Mouse (Mus musculus) lung, embryonic 14.5 days (tissue): ENCODE measurements around the gene Rcbtb2. TPM values are rescaled to one million over a fixed set of nuclear protein-coding genes. Genes with fewer than 3 reads are reported as not detected.
A peak's percentile ranks its signal among the peaks of the same experiment; 100 is the strongest.
"Not testable (repeated sequence)": the region's sequence is repeated elsewhere in the genome, so short reads cannot be mapped to it uniquely, and the experiment has no call there.

Experiments used
- ATAC-seq: fragments of 200-750 bp; cut with Nextera tagmentation; 2 replicates; pipeline ENCODE4 v1.8.0; 2017; ENCODE audit warnings: mild to moderate bottlenecking, moderate TSS enrichment, moderate library complexity; ENCODE audit not compliant: insufficient read depth
- DNase-seq: peaks from one replicate; pipeline ENCODE4 v3.0.0-alpha.2; 2015
- H3K27ac ChIP-seq: fragments of 300-500 bp; sonication (generic); 2 replicates; pipeline ENCODE4 v1.5.1; 2014; ENCODE audit warnings: low read depth, mild to moderate bottlenecking, moderate library complexity
- H3K27me3 ChIP-seq: fragments of 300-500 bp; sonication (generic); 2 replicates; pipeline ENCODE4 v1.6.1; 2014; ENCODE audit warnings: low read length, control low read depth; ENCODE audit not compliant: insufficient read depth
- H3K36me3 ChIP-seq: fragments of 300-500 bp; sonication (generic); 2 replicates; pipeline ENCODE4 v1.6.1; 2014; ENCODE audit warnings: control low read depth; ENCODE audit not compliant: insufficient read depth
- H3K4me1 ChIP-seq: fragments of 300-500 bp; sonication (generic); 2 replicates; pipeline ENCODE4 v1.6.1; 2014; ENCODE audit warnings: antibody characterized with exemption, control low read depth; ENCODE audit not compliant: insufficient read depth
- H3K4me2 ChIP-seq: fragments of 300-500 bp; sonication (generic); 2 replicates; pipeline ENCODE4 v1.6.1; 2014; ENCODE audit warnings: mild to moderate bottlenecking
- H3K4me3 ChIP-seq: fragments of 300-500 bp; sonication (generic); 2 replicates; pipeline ENCODE4 v1.5.1; 2014; ENCODE audit warnings: low read depth, low read length
- H3K9ac ChIP-seq: fragments of 300-500 bp; sonication (generic); 2 replicates; pipeline ENCODE4 v1.6.1; 2014
- H3K9me3 ChIP-seq: fragments of 300-500 bp; sonication (generic); 2 replicates; pipeline ENCODE4 v1.6.1; 2016; ENCODE audit warnings: low read depth, low read length, control low read depth
- CTCF ChIP-seq: IDR thresholded peaks from 2 replicates; pipeline ENCODE4 v1.5.1; 2016; ENCODE audit warnings: antibody characterized with exemption, low read depth
- WGBS: fragments of 180-500 bp; shearing (Covaris S2); extraction: QIAGEN DNeasy Blood & Tissue Kit; methylation state at CpG from one replicate; pipeline ENCODE4 v1.1.7; 2014; 5-methylcytosine and 5-hydroxymethylcytosine counted together
- polyA plus RNA-seq: library from polyadenylated mRNA; unstranded; fragments of >200 nt; fragmentation: Nextera tagmentation; extraction: Ambion mirVana; gene quantifications from 2 replicates; pipeline ENCODE4 v1.2.1, GENCODE M21; 2014

Rcbtb2 gene
- polyA plus RNA-seq, 1 experiment from 2014 or later, result 124 TPM

DNA sequence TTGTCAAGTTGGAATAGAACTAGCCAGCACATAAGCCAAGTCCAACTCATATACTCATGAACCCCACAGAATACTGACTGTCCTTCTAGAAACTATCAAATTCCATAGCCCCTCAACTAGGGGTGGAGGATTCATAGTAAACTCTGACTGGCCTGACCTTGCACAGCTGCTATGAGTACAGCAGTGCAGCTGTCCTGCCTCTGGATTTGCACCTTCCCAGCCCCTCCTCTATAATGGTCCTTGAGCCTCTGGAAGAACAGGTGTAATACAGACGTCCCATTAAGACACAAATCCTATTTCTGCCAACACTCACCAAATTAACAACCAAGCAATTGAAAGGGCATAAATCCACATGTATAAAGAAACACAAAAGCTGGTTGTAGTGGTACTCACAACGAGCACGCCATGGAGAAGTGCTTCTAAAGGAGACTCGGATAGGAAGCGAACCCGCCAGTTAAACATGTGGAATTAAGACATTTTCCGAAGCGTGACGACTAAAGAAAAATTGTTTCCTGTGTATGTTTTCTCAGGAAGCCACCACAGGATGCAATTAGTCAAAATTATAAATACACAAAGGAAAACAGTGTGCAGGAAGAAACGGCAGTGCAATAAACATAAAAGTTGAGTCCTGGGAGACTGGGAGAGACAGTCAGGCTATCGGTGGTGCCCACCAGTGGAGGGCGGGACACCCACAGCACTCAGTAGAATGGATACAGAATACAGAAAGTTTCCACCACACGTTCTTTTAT lies 27.9 kb upstream of the Rcbtb2 start:
- H3K27ac ChIP-seq, result peak overlapping the region; percentile 50; the same call in 1 of the 2 replicates

DNA sequence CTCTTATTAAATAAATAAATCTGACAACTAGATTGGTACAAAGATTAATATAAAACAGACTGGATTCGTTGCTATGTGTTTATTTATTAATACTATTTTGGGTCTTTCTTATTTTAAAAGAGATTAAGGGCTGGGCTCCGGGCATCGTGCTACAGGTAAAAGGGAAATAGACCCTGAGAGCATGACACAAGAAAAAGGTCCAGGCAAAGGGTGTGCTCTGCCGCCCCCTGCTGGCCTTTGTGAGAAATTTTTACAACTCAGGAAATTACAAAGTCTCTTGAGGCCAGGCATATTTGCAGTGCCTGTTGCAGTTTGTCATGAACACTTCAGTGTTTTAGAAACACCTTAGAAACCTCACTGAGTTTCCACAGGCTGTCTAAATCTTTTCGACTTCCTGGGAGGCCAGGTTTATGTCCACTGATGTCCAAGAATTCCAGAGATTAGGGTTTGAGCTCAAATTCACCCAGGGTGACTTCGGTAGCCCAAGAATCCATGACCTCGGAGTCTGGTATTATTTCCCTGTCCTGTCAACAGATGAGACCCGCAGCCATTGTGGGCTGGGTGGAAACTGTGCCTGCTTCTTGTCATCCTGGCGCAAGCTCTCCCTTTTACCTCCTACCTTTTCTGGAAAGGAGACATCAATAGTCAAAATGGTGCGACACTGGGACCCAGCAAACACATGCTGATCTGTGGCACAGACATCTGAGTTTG lies 24.0 kb upstream of the Rcbtb2 start:
- Histone ChIP-seq H3K27ac (no peak overlapping the region), H3K4me3 (no peak overlapping the region), H3K9me3 (no peaks in the 10 kb centered on the region), H3K4me1 (no peaks in the 10 kb centered on the region), H3K9ac (no peak overlapping the region), H3K36me3 (no peaks in the 10 kb centered on the region), H3K27me3 (no peaks in the 10 kb centered on the region), H3K4me2 (no peak overlapping the region)
- peak; percentile 86 for TF ChIP-seq CTCF
- WGBS, result 32% methylated on average over 10 of the region's 10 CpGs
- ATAC-seq (peak; percentile 44; the same call in 1 of the 2 replicates), DNase-seq (peak; percentile 87)

More for the DNA sequence above, 27.9 kb upstream of the Rcbtb2 start:
- no peak for TF ChIP-seq CTCF
- no peak overlapping the region for H3K4me2 ChIP-seq
- H3K4me3 ChIP-seq, result no peak overlapping the region
- 53% methylated on average over 13 of the region's 13 CpGs for WGBS
- no peak overlapping the region for H3K9ac ChIP-seq
- no peaks in the 10 kb centered on the region for H3K36me3 ChIP-seq
- DNase-seq (peak; percentile 61), ATAC-seq (no peak)
- H3K27me3 ChIP-seq, result no peaks in the 10 kb centered on the region
- no peaks in the 10 kb centered on the region for H3K4me1 ChIP-seq
- no peaks in the 10 kb centered on the region for H3K9me3 ChIP-seq

DNA sequence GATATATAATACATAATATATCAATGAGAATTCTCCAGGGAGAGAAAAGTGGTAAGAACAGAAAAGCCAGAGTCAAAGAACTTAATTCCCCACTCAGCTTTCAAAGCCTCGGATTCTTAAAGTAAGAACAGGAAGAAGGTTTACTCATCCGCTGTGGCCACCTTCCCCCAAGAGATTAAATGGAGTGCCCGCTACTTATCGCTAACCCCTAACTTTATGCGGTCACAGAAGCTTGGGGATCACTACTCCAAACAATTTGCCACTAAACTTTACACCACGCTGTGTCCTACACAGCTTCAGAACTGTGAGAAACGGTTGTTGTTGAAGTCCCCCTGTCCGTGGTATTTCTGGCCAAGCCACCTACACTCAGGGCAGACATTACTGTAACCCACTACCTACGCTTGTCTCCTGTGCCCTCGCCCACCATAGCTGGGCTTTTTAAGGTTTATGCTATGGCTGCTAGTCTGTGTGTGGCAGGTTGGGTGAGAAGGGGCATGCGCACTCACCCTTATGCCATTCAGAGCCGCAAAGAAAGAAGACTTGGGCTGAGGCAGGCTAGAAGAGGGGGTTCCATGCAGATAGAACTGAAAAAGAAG lies 20.5 kb upstream of the Rcbtb2 start:
- DNase-seq, result no peak
- no peaks in the 10 kb centered on the region for H3K4me1 ChIP-seq
- TF ChIP-seq CTCF, result no peak

DNA sequence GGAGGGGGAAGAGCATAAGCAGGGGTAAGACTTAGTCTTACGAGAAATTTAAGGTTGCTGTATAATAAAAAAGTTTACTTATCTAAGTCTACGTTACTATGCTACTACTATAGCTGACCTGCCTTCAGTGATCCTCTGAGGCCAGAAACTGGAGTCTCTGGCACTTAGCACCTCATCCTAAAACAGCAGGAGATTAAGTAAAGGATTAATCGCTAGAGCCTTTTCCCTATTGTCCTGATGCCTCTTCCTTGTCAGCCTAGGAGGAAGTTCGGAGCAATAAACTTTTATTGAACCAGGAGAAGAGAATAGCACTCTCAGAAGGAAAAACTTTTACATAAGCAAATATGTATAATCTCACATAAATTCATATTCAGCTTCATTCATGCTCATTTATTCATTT lies 19.9 kb upstream of the Rcbtb2 start:
- not testable (repeated sequence) for H3K9me3 ChIP-seq, ATAC-seq, H3K27ac ChIP-seq, H3K4me2 ChIP-seq, H3K9ac ChIP-seq, H3K36me3 ChIP-seq, H3K27me3 ChIP-seq, DNase-seq, H3K4me3 ChIP-seq, H3K4me1 ChIP-seq
- 23% methylated on average over 4 of the region's 4 CpGs for WGBS

More for the DNA sequence above, 20.5 kb upstream of the Rcbtb2 start:
- ATAC-seq, result no peak
- WGBS, result 47% methylated on average over 12 of the region's 12 CpGs
- Histone ChIP-seq H3K9ac (no peak overlapping the region), H3K9me3 (no peaks in the 10 kb centered on the region), H3K4me3 (no peak overlapping the region), H3K27me3 (no peaks in the 10 kb centered on the region), H3K27ac (no peak overlapping the region), H3K36me3 (no peaks in the 10 kb centered on the region), H3K4me2 (no peak overlapping the region)

DNA sequence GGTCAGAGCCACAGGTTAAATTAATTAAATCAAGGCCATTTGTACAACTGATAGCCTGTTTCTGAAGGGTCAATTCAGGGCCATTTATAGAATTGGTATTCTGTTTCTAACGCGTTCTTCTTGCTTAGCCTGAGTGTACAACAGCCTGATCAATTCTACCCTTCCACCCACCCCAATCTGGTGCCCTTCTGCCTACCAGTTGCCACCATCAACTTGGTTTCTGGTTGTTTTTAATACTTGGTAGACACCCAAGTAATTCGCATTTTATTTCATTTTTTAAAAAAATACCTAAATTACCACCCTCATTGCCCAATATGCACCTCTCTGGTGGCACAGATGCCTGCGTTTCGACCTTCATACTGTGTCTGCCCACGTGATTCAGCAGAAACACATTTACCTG lies 17.9 kb upstream of the Rcbtb2 start:
- 58% methylated on average over 6 of the region's 6 CpGs for WGBS
- no peaks in the 10 kb centered on the region for H3K27me3 ChIP-seq
- H3K4me3 ChIP-seq, result no peak overlapping the region
- no peak overlapping the region for H3K9ac ChIP-seq
- H3K9me3 ChIP-seq, result no peaks in the 10 kb centered on the region
- no peaks in the 10 kb centered on the region for H3K4me1 ChIP-seq
- no peak overlapping the region for H3K27ac ChIP-seq
- DNase-seq (no peak), ATAC-seq (no peak)
- H3K4me2 ChIP-seq, result no peak overlapping the region
- no peaks in the 10 kb centered on the region for H3K36me3 ChIP-seq
- no peak for TF ChIP-seq CTCF

DNA sequence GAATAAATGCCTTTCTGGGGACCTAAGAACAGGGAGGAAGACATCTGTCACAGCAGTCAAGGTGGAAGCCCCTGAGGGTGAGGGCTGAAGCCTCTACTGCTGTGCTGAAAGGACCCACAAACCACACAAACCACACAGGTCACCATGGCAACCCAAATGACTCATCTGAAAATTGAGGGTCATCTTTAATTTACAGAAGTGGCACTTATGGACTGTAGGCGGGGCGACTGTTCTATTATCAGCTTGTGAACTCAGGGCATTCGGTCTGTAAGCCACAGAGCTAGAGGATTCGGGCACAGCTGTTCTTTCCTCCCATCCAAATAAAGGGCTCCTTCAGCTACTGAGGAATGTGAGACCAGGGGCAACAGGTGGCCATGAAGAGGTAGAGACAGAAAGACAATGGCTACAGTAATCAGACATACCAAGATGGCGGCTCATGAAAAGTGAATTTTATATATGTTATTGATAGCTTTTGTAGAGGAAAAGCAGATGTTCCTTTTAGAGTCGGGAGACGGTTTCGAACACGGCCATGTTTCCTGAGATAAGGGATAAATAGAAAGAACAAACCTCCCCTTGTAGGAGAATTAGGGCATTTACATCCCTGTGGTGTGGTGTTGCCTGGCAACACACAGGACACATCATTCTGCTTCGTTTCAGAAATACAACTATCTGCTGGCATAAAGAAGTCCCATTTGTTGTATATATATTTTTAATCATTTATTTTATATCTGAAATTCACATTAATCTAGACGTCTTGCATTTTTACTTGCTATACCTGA lies 17.2 kb upstream of the Rcbtb2 start:
- Histone ChIP-seq H3K36me3 (no peaks in the 10 kb centered on the region), H3K9ac (no peak overlapping the region), H3K9me3 (no peaks in the 10 kb centered on the region), H3K27me3 (no peaks in the 10 kb centered on the region), H3K4me1 (no peaks in the 10 kb centered on the region), H3K27ac (no peak overlapping the region), H3K4me3 (no peak overlapping the region), H3K4me2 (no peak overlapping the region)
- DNase-seq (no peak), ATAC-seq (peak; percentile 35; the same call in 1 of the 2 replicates)
- WGBS, result 52% methylated on average over 11 of the region's 11 CpGs
- TF ChIP-seq CTCF, result no peak
